Mouse (Mus musculus) hindbrain, embryonic 15.5 days (tissue): ENCODE results near the gene Caly. TPM values are rescaled to one million over a fixed set of nuclear protein-coding genes. Genes with fewer than 3 reads are reported as not detected.

Experiments used
- ATAC-seq: fragments of 200-750 bp; cut with Nextera tagmentation; 2 replicates; pipeline ENCODE4 v1.8.0; 2017; ENCODE audit warnings: low read depth, moderate number of reproducible peaks, moderate TSS enrichment; ENCODE audit not compliant: low FRiP score
- H3K27ac ChIP-seq: fragments of 300-500 bp; sonication (generic); replicated peaks from 2 replicates; pipeline ENCODE4 v1.5.1; 2015; ENCODE audit warnings: mild to moderate bottlenecking, inconsistent platforms
- H3K27me3 ChIP-seq: fragments of 300-500 bp; sonication (generic); 2 replicates; pipeline ENCODE4 v1.6.1; 2015; ENCODE audit warnings: control low read depth, inconsistent platforms
- H3K36me3 ChIP-seq: fragments of 300-500 bp; sonication (generic); 2 replicates; pipeline ENCODE4 v1.6.1; 2015; ENCODE audit warnings: control low read depth, inconsistent platforms
- H3K4me1 ChIP-seq: fragments of 300-500 bp; sonication (generic); replicated peaks from 2 replicates; pipeline ENCODE4 v1.6.1; 2015; ENCODE audit warnings: control low read depth, inconsistent platforms
- H3K4me2 ChIP-seq: fragments of 300-500 bp; sonication (generic); 2 replicates; pipeline ENCODE4 v1.6.1; 2015; ENCODE audit warnings: moderate library complexity, mild to moderate bottlenecking, inconsistent platforms
- H3K4me3 ChIP-seq: fragments of 300-500 bp; sonication (generic); 2 replicates; pipeline ENCODE4 v1.5.1; 2015; ENCODE audit warnings: mild to moderate bottlenecking, inconsistent platforms
- H3K9ac ChIP-seq: fragments of 300-500 bp; sonication (generic); 2 replicates; pipeline ENCODE4 v1.6.1; 2015; ENCODE audit warnings: inconsistent platforms
- H3K9me3 ChIP-seq: fragments of 300-500 bp; sonication (generic); 2 replicates; pipeline ENCODE4 v1.6.1; 2016; ENCODE audit warnings: control low read depth, inconsistent platforms
- WGBS: fragments of 180-500 bp; shearing (Covaris S2); methylation state at CpG from one replicate; pipeline ENCODE4 v1.1.7; 2015; 5-methylcytosine and 5-hydroxymethylcytosine counted together
- polyA plus RNA-seq: library from polyadenylated mRNA; unstranded; fragments of >200 nt; fragmentation: Nextera tagmentation; extraction: Ambion mirVana; gene quantifications from 2 replicates; pipeline ENCODE4 v1.2.1, GENCODE M21; 2015

Gene Caly
- polyA plus RNA-seq, 1 experiment from 2014 or later: 296 TPM

- H3K36me3 ChIP-seq: no peaks in the 10 kb centered on the region
- H3K9me3 ChIP-seq: no peaks in the 10 kb centered on the region
- 2% methylated on average over 53 of the region's 53 CpGs for WGBS
- ATAC-seq: peak; percentile 79
- H3K4me1 ChIP-seq: peaks cover 46% of the 10 kb centered on the region
- H3K4me2 ChIP-seq: peak overlapping the region; percentile 91
- H3K27ac ChIP-seq: peak overlapping the region; percentile 89
- peaks cover 5% of the 10 kb centered on the region; the same call in 1 of the 2 replicates for H3K27me3 ChIP-seq
- H3K9ac ChIP-seq: peak overlapping the region; percentile 82
- H3K4me3 ChIP-seq: peak overlapping the region; percentile 54
Measured at GRCm38 (mm10) chr7:140057413-140058407, 24.6 kb downstream of the Caly start.

GRCm38 (mm10) chr7:140054124-140054523 lies 28.2 kb downstream of the Caly start:
- no peaks in the 10 kb centered on the region for H3K36me3 ChIP-seq
- H3K4me1 ChIP-seq: peaks cover 28% of the 10 kb centered on the region
- H3K27ac ChIP-seq: no peak overlapping the region
- ATAC-seq: no peak
- 80% methylated on average over 4 of the region's 4 CpGs for WGBS
- no peak overlapping the region for H3K9ac ChIP-seq
- no peak overlapping the region for H3K4me2 ChIP-seq
- H3K9me3 ChIP-seq: no peaks in the 10 kb centered on the region
- H3K27me3 ChIP-seq: peaks cover 34% of the 10 kb centered on the region
- no peak overlapping the region for H3K4me3 ChIP-seq

GRCm38 (mm10) chr7:140049115-140049689 lies 33.1 kb downstream of the Caly start:
- under 1% methylated on average over 34 of the region's 34 CpGs for WGBS
- peak overlapping the region; percentile 79 for H3K4me2 ChIP-seq
- peak overlapping the region; percentile 49 for H3K9ac ChIP-seq
- peaks cover 69% of the 10 kb centered on the region for H3K27me3 ChIP-seq
- H3K9me3 ChIP-seq: no peaks in the 10 kb centered on the region
- H3K36me3 ChIP-seq: no peaks in the 10 kb centered on the region
- peak; percentile 88 for ATAC-seq
- peak overlapping the region; percentile 52 for H3K4me3 ChIP-seq
- H3K27ac ChIP-seq: 0 out of 2 replicates have a peak overlapping the region, but pooled peaks have one; percentile 1
- peaks cover 26% of the 10 kb centered on the region for H3K4me1 ChIP-seq

GRCm38 (mm10) chr7:140048361-140049114 lies 33.8 kb downstream of the Caly start, which contains the start of gene Msx3:
Msx3 (minus strand) TSS chr7:140049089.
- WGBS: under 1% methylated on average over 56 of the region's 56 CpGs
- ATAC-seq: peak; percentile 46; the same call in 1 of the 2 replicates

GRCm38 (mm10) chr7:140047811-140048311 lies 34.5 kb downstream of the Caly start:
- H3K4me2 ChIP-seq: peak overlapping the region; percentile 79
- no peaks in the 10 kb centered on the region for H3K36me3 ChIP-seq
- H3K4me3 ChIP-seq: peak overlapping the region; percentile 52
- peaks cover 66% of the 10 kb centered on the region for H3K27me3 ChIP-seq
- no peak for ATAC-seq
- H3K27ac ChIP-seq: no peak overlapping the region
- no peaks in the 10 kb centered on the region for H3K9me3 ChIP-seq
- under 1% methylated on average over 33 of the region's 33 CpGs for WGBS
- H3K9ac ChIP-seq: peak overlapping the region; percentile 49; the same call in 1 of the 2 replicates
- H3K4me1 ChIP-seq: peaks cover 26% of the 10 kb centered on the region

More at GRCm38 (mm10) chr7:140048361-140049114, 33.8 kb downstream of the Caly start, which contains the start of gene Msx3:
- Histone ChIP-seq H3K4me1 (peaks cover 26% of the 10 kb centered on the region), H3K4me3 (peak within 1 kb of the TSS; percentile 52), H3K9me3 (no peaks in the 10 kb centered on the region), H3K9ac (peak within 1 kb of the TSS; percentile 49), H3K27me3 (peaks cover 66% of the 10 kb centered on the region), H3K4me2 (peak within 1 kb of the TSS; percentile 79), H3K36me3 (no peaks in the 10 kb centered on the region), H3K27ac (0 out of 2 replicates have a peak within 1 kb of the TSS, but pooled peaks have one; percentile 1)

- 88% methylated on average over 4 of the region's 4 CpGs for WGBS
- Histone ChIP-seq H3K4me3 (no peak overlapping the region), H3K4me1 (peaks cover 26% of the 10 kb centered on the region), H3K9me3 (no peaks in the 10 kb centered on the region), H3K27me3 (peaks cover 49% of the 10 kb centered on the region), H3K27ac (no peak overlapping the region), H3K4me2 (no peak overlapping the region), H3K9ac (no peak overlapping the region), H3K36me3 (peaks cover 4% of the 10 kb centered on the region; the same call in 1 of the 2 replicates)
- ATAC-seq: no peak
Measured at GRCm38 (mm10) chr7:140045546-140045945, 36.8 kb downstream of the Caly start.

GRCm38 (mm10) chr7:140042728-140043127 lies 39.6 kb downstream of the Caly start:
- Histone ChIP-seq H3K27ac (no peak overlapping the region), H3K27me3 (peaks cover 22% of the 10 kb centered on the region), H3K4me2 (no peak overlapping the region), H3K9ac (no peak overlapping the region), H3K4me3 (no peak overlapping the region), H3K4me1 (peaks cover 4% of the 10 kb centered on the region), H3K36me3 (peaks cover 6% of the 10 kb centered on the region; the same call in 1 of the 2 replicates), H3K9me3 (no peaks in the 10 kb centered on the region)
- no peak for ATAC-seq
- 74% methylated on average over 3 of the region's 3 CpGs for WGBS

- Histone ChIP-seq H3K27me3 (no peaks in the 10 kb centered on the region), H3K4me3 (peak overlapping the region; percentile 98), H3K36me3 (peaks cover 19% of the 10 kb centered on the region), H3K4me2 (peak overlapping the region; percentile 89), H3K9ac (peak overlapping the region; percentile 90), H3K9me3 (no peaks in the 10 kb centered on the region), H3K27ac (no peak overlapping the region), H3K4me1 (peaks cover 24% of the 10 kb centered on the region)
- ATAC-seq: no peak
- 48% methylated on average over 3 of the region's 3 CpGs for WGBS
Measured at GRCm38 (mm10) chr7:140037171-140037555, 45.2 kb downstream of the Caly start.

- Histone ChIP-seq H3K9ac (peak within 1 kb of the TSS; percentile 90), H3K4me2 (peak within 1 kb of the TSS; percentile 89), H3K9me3 (no peaks in the 10 kb centered on the region), H3K27me3 (no peaks in the 10 kb centered on the region), H3K4me1 (peaks cover 24% of the 10 kb centered on the region), H3K27ac (peak within 1 kb of the TSS; percentile 96), H3K36me3 (peaks cover 24% of the 10 kb centered on the region), H3K4me3 (peak within 1 kb of the TSS; percentile 98)
- peak; percentile 96 for ATAC-seq
- WGBS: under 1% methylated on average over 68 of the region's 69 CpGs
Measured at GRCm38 (mm10) chr7:140036281-140037170, 45.8 kb downstream of the Caly start, which contains the start of the genes Zfp511 and Tubgcp2. Zfp511 (plus strand) TSS chr7:140036391. Tubgcp2 (minus strand) TSS chr7:140036669.

- H3K27me3 ChIP-seq: no peaks in the 10 kb centered on the region
- H3K4me2 ChIP-seq: peak overlapping the region; percentile 89
- H3K27ac ChIP-seq: peak overlapping the region; percentile 96; the same call in 1 of the 2 replicates
- 22% methylated on average over 7 of the region's 7 CpGs for WGBS
- H3K4me3 ChIP-seq: peak overlapping the region; percentile 98
- peaks cover 30% of the 10 kb centered on the region for H3K36me3 ChIP-seq
- H3K9ac ChIP-seq: peak overlapping the region; percentile 90
- no peaks in the 10 kb centered on the region for H3K9me3 ChIP-seq
- H3K4me1 ChIP-seq: peaks cover 24% of the 10 kb centered on the region
- no peak for ATAC-seq
Measured at GRCm38 (mm10) chr7:140035456-140035855, 46.9 kb downstream of the Caly start.
